Mouse (Mus musculus): ENCODE results near the gene Slc7a1.

- no peak for TF ChIP-seq CTCF (IDR thresholded peaks at IDR 0.05; ENCODE audit: insufficient read depth, low read length)
- TF ChIP-seq POLR2A (IDR thresholded peaks at IDR 0.05; ENCODE audit: borderline replicate concordance, extremely low read depth, low read depth, low read length) = no peak
Measured at GRCm38 (mm10) chr5:148435660-148436059, 36.0 kb upstream of the Slc7a1 start.

Measured in lung, adult 2 months (tissue).